Mouse (Mus musculus): ENCODE results near the gene Ldlrad1.

DNA sequence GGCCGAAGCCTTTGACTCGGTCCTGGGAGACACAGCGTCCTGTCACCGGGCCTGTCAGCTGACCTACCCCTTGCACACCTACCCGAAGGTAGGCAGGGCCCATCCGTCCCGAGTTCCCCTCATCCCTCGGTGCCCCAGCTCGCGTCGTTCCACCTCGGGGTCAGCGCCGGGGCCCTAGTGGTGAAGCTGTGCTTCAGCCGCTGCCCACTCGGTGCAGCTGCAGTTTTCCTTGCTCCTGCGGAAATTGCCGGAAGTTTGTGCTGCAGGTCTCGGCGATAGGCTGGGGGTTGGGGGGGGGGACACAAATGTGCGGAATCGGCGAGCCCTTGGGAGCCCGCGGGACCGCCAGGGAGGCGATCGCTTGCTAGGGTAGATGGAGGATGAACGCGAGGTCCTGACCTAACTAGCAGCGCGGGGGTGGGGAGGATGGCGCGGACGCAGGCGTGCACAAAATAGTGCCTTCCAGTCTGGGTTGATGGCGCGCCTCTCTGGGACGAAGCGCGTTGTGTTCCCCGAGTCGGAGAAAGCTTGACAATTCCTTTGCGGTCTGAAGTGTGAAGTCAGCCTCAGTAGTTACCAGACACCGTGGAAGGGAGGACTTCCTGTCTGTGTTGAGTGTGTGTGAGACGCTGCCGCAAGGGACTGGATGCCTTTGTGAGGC, 30.0 kb upstream of the Ldlrad1 start, which contains the start of gene Tceanc2:
- 0 out of 2 replicates have a peak, but pooled peaks have one; percentile 2 for TF ChIP-seq TCF12 (IDR thresholded peaks at IDR 0.05; ENCODE audit: low read depth, low read length)
- no peak for TF ChIP-seq CHD2 (IDR thresholded peaks at IDR 0.05; ENCODE audit: low read length)
- peak; percentile 53; the same call in 1 of the 2 replicates for TF ChIP-seq HCFC1 (IDR thresholded peaks at IDR 0.05; ENCODE audit: low read depth, low read length)
- 0 out of 6 replicates have a peak, but pooled peaks of 1 of the 3 experiments have one; percentile 1 for TF ChIP-seq CTCF (IDR thresholded peaks at IDR 0.05 in 2 of 3, conservative IDR thresholded peaks at IDR 0.05 in 1 of 3; ENCODE audit: control insufficient read depth in 1 of 3, insufficient read depth in 1 of 3, low read depth in 2 of 3, low read length in 3 of 3, poor library complexity in 1 of 3, severe bottlenecking in 1 of 3)
- 0 out of 2 replicates have a peak, but pooled peaks have one; percentile 1 for TF ChIP-seq POLR2AphosphoS2 (IDR thresholded peaks at IDR 0.05; ENCODE audit: low read length)
- TF ChIP-seq RAD21 (IDR thresholded peaks at IDR 0.05; ENCODE audit: low read depth, low read length) = no peak
